Mouse (Mus musculus) lung, embryonic 15.5 days (tissue): ENCODE measurements around the gene Doc2g. TPM values are rescaled to one million over a fixed set of nuclear protein-coding genes. Genes with fewer than 3 reads are reported as not detected.

Experiments
- polyA plus RNA-seq: library from polyadenylated mRNA; unstranded; fragments of >200 nt; fragmentation: Nextera tagmentation; extraction: Ambion mirVana; gene quantifications from 2 replicates; pipeline ENCODE4 v1.2.1, GENCODE M21; 2015

Gene Doc2g
- polyA plus RNA-seq, 1 experiment from 2014 or later = 4.9 TPM

Other genes starting within 250 kb of the Doc2g start
- gene Kmt5b, start 235.9 kb upstream of the Doc2g start, polyA plus RNA-seq = 25.9 and 31.8 TPM in 2 replicates
- gene Chka, start 151.5 kb upstream of the Doc2g start, polyA plus RNA-seq = 55.8 and 68.1 TPM in 2 replicates
- 46.6 and 53.1 TPM in 2 replicates for gene Tcirg1, start 96.2 kb upstream of the Doc2g start, polyA plus RNA-seq
- 303 and 306 TPM in 2 replicates for gene Ndufs8, start 90.5 kb upstream of the Doc2g start, polyA plus RNA-seq
- gene Aldh3b1, start 73.5 kb upstream of the Doc2g start, polyA plus RNA-seq = 3.5 and 4.6 TPM in 2 replicates
- 18.4 and 22.3 TPM in 2 replicates for gene Unc93b1, start 68.1 kb upstream of the Doc2g start, polyA plus RNA-seq
- 0.11 and 0.13 TPM in 2 replicates for gene Aldh3b3, start 44.7 kb upstream of the Doc2g start, polyA plus RNA-seq
- 1.3 and 1.5 TPM in 2 replicates for gene Aldh3b2, start 31.0 kb upstream of the Doc2g start, polyA plus RNA-seq
- 11.1 and 12.5 TPM in 2 replicates for gene Acy3, start 16.7 kb upstream of the Doc2g start, polyA plus RNA-seq
- gene Tbx10, start 10.6 kb upstream of the Doc2g start, polyA plus RNA-seq = not detected in 2 replicates
- 25.9 and 28.0 TPM in 2 replicates for gene Nudt8, start 2.7 kb upstream of the Doc2g start, polyA plus RNA-seq
- gene Gm49405, start 2.7 kb upstream of the Doc2g start, polyA plus RNA-seq = 2.3 and 2.4 TPM in 2 replicates
- 191 and 199 TPM in 2 replicates for gene Ndufv1, start 9.5 kb downstream of the Doc2g start, polyA plus RNA-seq
- 470 and 486 TPM in 2 replicates for gene Gstp1, start 34.7 kb downstream of the Doc2g start, polyA plus RNA-seq
- gene Gstp2, start 42.7 kb downstream of the Doc2g start, polyA plus RNA-seq = 3.9 and 5.2 TPM in 2 replicates
- 0.22 and 0.83 TPM in 2 replicates for gene Gstp3, start 56.3 kb downstream of the Doc2g start, polyA plus RNA-seq
- not detected in 2 replicates for gene Cabp2, start 78.3 kb downstream of the Doc2g start, polyA plus RNA-seq
- 100 and 103 TPM in 2 replicates for gene Cdk2ap2, start 93.9 kb downstream of the Doc2g start, polyA plus RNA-seq
- gene Pitpnm1, start 96.7 kb downstream of the Doc2g start, polyA plus RNA-seq = 12.5 and 13.8 TPM in 2 replicates
- gene Aip, start 122.5 kb downstream of the Doc2g start, polyA plus RNA-seq = 104 and 106 TPM in 2 replicates
- gene Gpr152, start 136.5 kb downstream of the Doc2g start, polyA plus RNA-seq = not detected in 2 replicates
- gene Cabp4, start 140.7 kb downstream of the Doc2g start, polyA plus RNA-seq = 0.11 TPM in 1 of 2 replicates, not detected in the other
- 157 and 168 TPM in 2 replicates for gene Coro1b, start 145.3 kb downstream of the Doc2g start, polyA plus RNA-seq
- gene Ptprcap, start 150.3 kb downstream of the Doc2g start, polyA plus RNA-seq = 3.4 and 13.5 TPM in 2 replicates
- 45.0 and 49.4 TPM in 2 replicates for gene Rps6kb2, start 160.0 kb downstream of the Doc2g start, polyA plus RNA-seq
- gene Carns1, start 172.2 kb downstream of the Doc2g start, polyA plus RNA-seq = 2.4 and 2.8 TPM in 2 replicates
- gene Tbc1d10c, start 188.0 kb downstream of the Doc2g start, polyA plus RNA-seq = 2.5 and 6.7 TPM in 2 replicates
- 974 TPM in 2 replicates for gene Ppp1ca, start 188.8 kb downstream of the Doc2g start, polyA plus RNA-seq
- 32.5 and 34.7 TPM in 2 replicates for gene Rad9a, start 198.3 kb downstream of the Doc2g start, polyA plus RNA-seq
- 4.7 and 5.5 TPM in 2 replicates for gene Clcf1, start 210.9 kb downstream of the Doc2g start, polyA plus RNA-seq
- not detected in 2 replicates for gene AC109138.7, start 211.0 kb downstream of the Doc2g start, polyA plus RNA-seq
- 27.6 and 32.4 TPM in 2 replicates for gene Pold4, start 228.6 kb downstream of the Doc2g start, polyA plus RNA-seq